Mouse (Mus musculus) olfactory bulb, adult 2 months (tissue): ENCODE data around the gene Dydc2.

Experiments
- CTCF ChIP-seq: fragments of 200-500 bp; IDR thresholded peaks from 2 replicates; pipeline ENCODE4 v1.5.1; 2012; ENCODE audit warnings: low read depth, mild to moderate bottlenecking, low read length, moderate library complexity; ENCODE audit not compliant: insufficient read depth
- POLR2A ChIP-seq: fragments of 200-500 bp; IDR thresholded peaks from 2 replicates; pipeline ENCODE4 v1.6.1; 2012; ENCODE audit warnings: mild to moderate bottlenecking, low read depth, low read length, moderate library complexity; ENCODE audit not compliant: insufficient read depth

- TF ChIP-seq POLR2A: no peak
- TF ChIP-seq CTCF: no peak
Measured at GRCm38 (mm10) chr14:41072944-41073275, 3.9 kb upstream of the Dydc2 start.
